Mouse (Mus musculus) erythroblast, embryonic 14.5 days (primary cell): ENCODE results near the gene Olfr1221. TPM values are rescaled to one million over a fixed set of nuclear protein-coding genes. Genes with fewer than 3 reads are reported as not detected.
"Not testable (repeated sequence)": the region's sequence is repeated elsewhere in the genome, so short reads cannot be mapped to it uniquely, and the experiment has no call there.

Source experiments
- H3K27me3 ChIP-seq: 2 replicates; pipeline ENCODE4 v1.6.1; 2012; ENCODE audit warnings: inconsistent platforms; ENCODE audit not compliant: control insufficient read depth
- H3K36me3 ChIP-seq: 2 replicates; pipeline ENCODE4 v1.6.1; 2012; ENCODE audit warnings: mild to moderate bottlenecking, inconsistent platforms; ENCODE audit not compliant: control insufficient read depth
- H3K4me1 ChIP-seq: 2 replicates; pipeline ENCODE4 v1.6.1; 2012; ENCODE audit warnings: inconsistent platforms; ENCODE audit not compliant: control insufficient read depth
- H3K4me3 ChIP-seq: replicated peaks from 2 replicates; pipeline ENCODE3; 2012; ENCODE audit warnings: moderate library complexity, mild to moderate bottlenecking, inconsistent platforms
- H3K9me3 ChIP-seq: 2 replicates; pipeline ENCODE4 v1.6.1; 2012; ENCODE audit warnings: low read length, inconsistent platforms, mixed read lengths; ENCODE audit not compliant: control insufficient read depth
- GATA1 ChIP-seq: IDR thresholded peaks from 2 replicates; pipeline ENCODE4 v1.6.1; 2012; ENCODE audit warnings: low read length, inconsistent platforms, mixed read lengths
- TAL1 ChIP-seq: IDR thresholded peaks from 3 replicates; pipeline ENCODE4 v1.6.1; 2012; ENCODE audit warnings: low read length, inconsistent platforms, mixed read lengths
- polyA plus RNA-seq: library from polyadenylated mRNA; stranded (reverse); fragments of >175 nt; gene quantifications from 2 replicates; pipeline ENCODE4 v1.2.3, GENCODE M21; 2012

The Olfr1221 gene
- not detected in 2 replicates for polyA plus RNA-seq

DNA sequence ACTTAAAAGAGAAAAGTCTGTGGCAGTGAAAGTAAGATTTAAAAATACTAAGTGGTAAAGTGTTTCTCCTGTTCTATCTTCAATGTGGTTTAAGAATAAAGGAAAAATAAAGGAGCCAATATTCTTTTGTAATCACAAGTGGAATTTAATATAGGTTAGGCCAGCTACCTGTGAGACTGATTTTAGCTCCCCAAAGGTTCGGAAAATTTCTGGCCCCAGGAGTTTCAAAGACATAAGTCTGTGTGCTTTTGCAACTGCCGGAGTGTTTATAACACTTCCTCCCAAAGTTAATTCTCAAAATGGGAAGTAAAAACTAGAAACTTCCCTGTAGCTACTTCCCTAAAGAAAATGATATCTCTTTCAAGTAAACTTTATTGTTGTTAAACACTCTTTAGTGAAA lies at the start of gene Olfr1221:
Olfr1221 (minus strand) TSS at position 101 of the 400 bp plus-strand sequence.
- H3K4me1 ChIP-seq, result no peaks in the 10 kb centered on the region
- no peaks in the 10 kb centered on the region for H3K36me3 ChIP-seq
- H3K4me3 ChIP-seq, result no peak within 1 kb of the TSS
- no peaks in the 10 kb centered on the region for H3K9me3 ChIP-seq
- TF ChIP-seq TAL1 (no peak), GATA1 (no peak)
- H3K27me3 ChIP-seq, result no peaks in the 10 kb centered on the region

GRCm38 (mm10) chr2:89164711-89165110 lies 47.6 kb upstream of the Olfr1221 start:
- not testable (repeated sequence) for H3K4me3 ChIP-seq, H3K36me3 ChIP-seq, H3K4me1 ChIP-seq, H3K9me3 ChIP-seq, H3K27me3 ChIP-seq

DNA sequence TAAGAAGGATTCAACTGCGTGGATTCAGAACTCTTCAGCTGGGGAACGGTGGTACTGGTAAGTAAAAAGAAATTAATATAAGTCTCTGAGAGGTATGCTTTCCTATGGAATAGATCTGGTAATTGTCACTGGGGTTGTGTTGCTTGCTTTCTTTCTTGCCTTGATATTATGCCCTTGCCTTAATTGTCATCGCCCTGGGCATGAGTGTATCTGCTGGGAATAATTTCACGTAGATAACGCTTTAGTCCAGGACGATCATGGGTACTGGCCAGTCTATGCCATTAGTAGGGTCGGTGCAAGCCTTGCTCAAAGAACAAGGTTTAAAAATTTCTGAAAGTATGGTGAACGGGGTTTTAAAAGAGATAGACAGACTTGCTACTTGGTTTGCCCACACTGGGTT lies 46.9 kb upstream of the Olfr1221 start, which contains the start of gene Olfr1224-ps1:
Olfr1224-ps1 (minus strand) TSS at position 101 of the 400 bp plus-strand sequence.
- H3K36me3 ChIP-seq, H3K4me3 ChIP-seq, H3K27me3 ChIP-seq, H3K9me3 ChIP-seq, H3K4me1 ChIP-seq: not testable (repeated sequence)

GRCm38 (mm10) chr2:89151460-89151859 lies 34.4 kb upstream of the Olfr1221 start, which contains the start of gene Olfr1223:
Olfr1223 (minus strand) TSS chr2:89151560.
- H3K9me3 ChIP-seq, result peaks cover under 1% of the 10 kb centered on the region; the same call in 1 of the 2 replicates
- no peaks in the 10 kb centered on the region for H3K4me1 ChIP-seq
- no peaks in the 10 kb centered on the region for H3K36me3 ChIP-seq
- TF ChIP-seq GATA1 (no peak), TAL1 (no peak)
- H3K27me3 ChIP-seq, result no peaks in the 10 kb centered on the region
- no peak within 1 kb of the TSS for H3K4me3 ChIP-seq

- H3K4me1 ChIP-seq, result no peaks in the 10 kb centered on the region
- no peaks in the 10 kb centered on the region for H3K27me3 ChIP-seq
- no peaks in the 10 kb centered on the region for H3K36me3 ChIP-seq
- no peak within 1 kb of the TSS for H3K4me3 ChIP-seq
- TF ChIP-seq TAL1, result no peak
- TF ChIP-seq GATA1, result no peak
- no peaks in the 10 kb centered on the region for H3K9me3 ChIP-seq
These were observed 15.9 kb upstream of the Olfr1221 start, which contains the start of gene Olfr1222 for GRCm38 (mm10) chr2:89132954-89133353. Olfr1222 (minus strand) TSS chr2:89133054.

DNA sequence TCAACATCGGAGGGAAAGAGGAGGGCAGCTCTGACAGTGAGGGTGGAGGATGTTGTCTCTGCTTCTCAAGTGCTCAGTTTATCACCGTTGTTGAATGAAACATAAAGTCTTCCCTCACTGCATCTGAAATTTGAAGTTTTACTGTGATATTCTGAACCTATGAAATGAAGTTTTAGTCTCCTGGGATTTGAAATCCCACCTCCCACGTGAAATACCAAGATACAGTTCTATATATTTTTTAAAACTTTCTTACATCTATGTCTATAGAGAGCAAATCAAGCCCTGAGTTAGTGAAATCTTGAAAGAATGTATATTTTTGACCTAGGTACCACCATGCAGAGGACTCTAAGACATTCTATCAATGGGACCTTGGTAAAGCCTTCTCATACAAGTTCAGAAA lies 10.3 kb downstream of the Olfr1221 start, which contains the start of gene Olfr1220:
Olfr1220 (minus strand) TSS at position 101 of the 400 bp plus-strand sequence.
- no peak for TF ChIP-seq TAL1
- TF ChIP-seq GATA1, result no peak
- H3K4me1 ChIP-seq, result no peaks in the 10 kb centered on the region
- peaks cover 2% of the 10 kb centered on the region; the same call in 1 of the 2 replicates for H3K9me3 ChIP-seq
- no peaks in the 10 kb centered on the region for H3K27me3 ChIP-seq
- no peaks in the 10 kb centered on the region for H3K36me3 ChIP-seq
- no peak within 1 kb of the TSS for H3K4me3 ChIP-seq

DNA sequence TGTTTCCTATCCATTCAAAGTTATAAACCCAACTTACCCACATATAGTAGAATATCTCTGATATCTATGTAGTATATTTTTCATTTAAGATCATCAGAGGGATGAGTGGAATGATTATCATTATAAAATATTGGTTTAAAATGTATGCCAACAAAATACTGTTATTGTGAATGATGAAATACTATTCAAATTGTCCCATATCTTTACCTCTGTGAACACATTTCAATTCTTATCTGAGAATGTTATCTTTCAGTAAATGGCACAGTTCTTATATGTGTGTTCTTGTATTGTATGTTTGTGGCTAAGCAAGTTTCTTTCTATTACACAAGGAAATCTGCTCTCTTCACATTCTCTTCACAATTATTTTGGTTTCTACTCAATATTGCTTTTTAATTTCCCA lies 11.4 kb downstream of the Olfr1221 start:
- no peaks in the 10 kb centered on the region for H3K9me3 ChIP-seq
- H3K36me3 ChIP-seq, result no peaks in the 10 kb centered on the region
- no peaks in the 10 kb centered on the region for H3K4me1 ChIP-seq
- TF ChIP-seq TAL1, result no peak
- no peak for TF ChIP-seq GATA1
- no peak overlapping the region for H3K4me3 ChIP-seq
- no peaks in the 10 kb centered on the region for H3K27me3 ChIP-seq

DNA sequence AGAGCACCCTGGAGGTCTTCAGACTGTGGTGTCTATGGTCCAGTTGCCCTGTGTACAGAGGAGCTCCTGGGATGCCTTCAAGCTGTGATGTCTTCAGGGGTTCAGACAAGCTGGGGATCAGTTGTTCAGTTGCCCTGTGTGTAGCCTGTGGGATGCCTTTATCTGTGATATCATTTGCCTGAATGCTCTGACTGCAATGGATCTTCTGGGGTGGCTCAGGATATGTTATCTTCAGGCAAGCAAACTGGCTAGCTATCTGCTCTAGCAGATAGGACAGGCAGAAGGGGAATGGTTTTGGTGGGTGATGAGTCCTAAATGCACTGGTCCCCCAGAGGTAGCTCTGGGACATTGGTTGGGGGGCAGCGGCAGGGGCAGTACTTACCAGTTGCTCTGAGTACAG lies 23.2 kb downstream of the Olfr1221 start:
- Histone ChIP-seq H3K4me3 (no peak overlapping the region), H3K9me3 (0 out of 2 replicates have a peak, but pooled peaks cover 2% of the 10 kb centered on the region), H3K27me3 (no peaks in the 10 kb centered on the region), H3K36me3 (no peaks in the 10 kb centered on the region), H3K4me1 (no peaks in the 10 kb centered on the region)
- no peak for TF ChIP-seq TAL1
- no peak for TF ChIP-seq GATA1

- TF ChIP-seq GATA1, result no peak
- no peak for TF ChIP-seq TAL1
- no peak within 1 kb of the TSS for H3K4me3 ChIP-seq
- H3K9me3 ChIP-seq, result no peaks in the 10 kb centered on the region
- H3K27me3 ChIP-seq, result no peaks in the 10 kb centered on the region
- no peaks in the 10 kb centered on the region for H3K4me1 ChIP-seq
- no peaks in the 10 kb centered on the region for H3K36me3 ChIP-seq
These were observed 33.7 kb downstream of the Olfr1221 start, which contains the start of gene Olfr1219 for GRCm38 (mm10) chr2:89083413-89083812. Olfr1219 (minus strand) TSS chr2:89083513.

DNA sequence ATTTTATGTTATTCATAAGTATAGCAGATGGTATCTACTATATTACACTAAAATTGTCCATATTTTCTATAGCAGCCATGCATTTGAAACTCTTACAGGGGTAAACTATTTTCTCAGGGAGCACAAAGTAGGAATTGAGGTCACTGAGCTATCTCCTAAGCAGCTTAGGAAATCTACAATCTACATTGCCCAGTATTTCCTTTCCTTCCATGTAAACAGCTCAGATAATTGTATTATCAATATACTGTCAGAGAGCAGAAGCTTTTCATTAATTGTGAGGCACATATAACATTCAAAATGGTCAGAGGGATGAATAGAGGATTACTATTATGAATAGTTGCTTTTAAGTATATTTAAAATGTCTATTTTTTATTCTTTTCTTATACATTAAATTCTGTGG lies 35.6 kb downstream of the Olfr1221 start:
- no peaks in the 10 kb centered on the region for H3K27me3 ChIP-seq
- H3K4me1 ChIP-seq, result no peaks in the 10 kb centered on the region
- H3K4me3 ChIP-seq, result no peak overlapping the region
- no peaks in the 10 kb centered on the region for H3K9me3 ChIP-seq
- H3K36me3 ChIP-seq, result no peaks in the 10 kb centered on the region
- TF ChIP-seq TAL1, result no peak
- TF ChIP-seq GATA1, result no peak
